ENCODE assay signal across 14 mouse cellular contexts in the genomic region with DNA sequence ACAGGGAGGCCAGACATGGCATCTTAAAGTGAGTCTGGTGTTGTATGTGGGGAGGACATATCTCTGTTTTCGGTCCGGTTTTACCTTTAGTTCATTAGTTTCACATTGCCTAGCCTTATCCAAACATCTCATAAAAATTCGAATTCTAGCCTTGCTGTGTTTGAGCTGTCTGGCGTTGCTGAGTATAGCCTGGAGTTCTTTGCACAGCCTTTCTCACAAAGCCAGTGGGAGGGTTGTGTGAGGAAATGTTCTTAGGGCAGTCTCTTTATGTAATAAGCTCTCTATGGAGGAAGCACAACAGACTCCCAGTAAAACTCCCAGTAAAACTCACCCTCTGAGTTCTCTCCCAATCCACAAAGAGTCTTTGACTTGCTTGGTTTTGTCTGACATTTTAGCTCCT.
"Had no signal": no experiment of that assay in that cellular context is flagged by ENCODE, and none has a peak within 500 bp of the region (broad histone marks: within the 10 kb centered on the region; RNA-seq: fewer than 3 reads in every experiment).

No protein-coding gene starts in this region.

- H3K9ac ChIP-seq: liver, embryonic 14.5 days; midbrain, embryonic 12.5 days; neural tube, embryonic 13.5 days had no signal

- DNase-seq: kidney, adult 8-10 months; kidney, postnatal 25 days; layer of hippocampus, adult 9-11 months; layer of hippocampus, postnatal 36 days; lung, adult 18-20 months; right cerebral cortex, postnatal 25 days; thymus, adult 18-20 months; thymus, postnatal 25 days had no signal

- H3K27ac ChIP-seq: liver, embryonic 14.5 days; midbrain, embryonic 12.5 days; neural tube, embryonic 13.5 days; stomach, postnatal 0 days had no signal

- H3K9me3 ChIP-seq: midbrain, embryonic 12.5 days; neural tube, embryonic 13.5 days had no signal

- H3K27me3 ChIP-seq: midbrain, embryonic 12.5 days; neural tube, embryonic 13.5 days had no signal

- H3K4me2 ChIP-seq: midbrain, embryonic 12.5 days; neural tube, embryonic 13.5 days had no signal

- ATAC-seq: intestine, postnatal 0 days; midbrain, embryonic 16.5 days had no signal

- H3K36me3 ChIP-seq: midbrain, embryonic 12.5 days; neural tube, embryonic 13.5 days had no signal

- H3K4me3 ChIP-seq: midbrain, embryonic 12.5 days; neural tube, embryonic 13.5 days had no signal

- H3K4me1 ChIP-seq: midbrain, embryonic 12.5 days had no signal
